Mouse (Mus musculus): ENCODE measurements at regions not wholly inside any gene's neighbourhood (a gene's known extent, or its start where the extent isn't known, plus 50 kb on each side); places are given as distances from the start of the nearest gene placed in this dataset.
A peak's percentile ranks its signal among the peaks of the same experiment; 100 is the strongest.

- H3K27ac ChIP-seq (replicated peaks; ENCODE audit: low read depth, low read length): no peak overlapping the region
- no peak overlapping the region for H3K4me3 ChIP-seq (ENCODE audit: insufficient read depth, low read depth, low read length)
Measured at GRCm38 (mm10) chr1:89273021-89273420, 181.6 kb upstream of the Agap1 start.

GRCm38 (mm10) chr1:89273786-89274362 is 180.7 kb upstream of the Agap1 start:
- no peak overlapping the region for H3K4me3 ChIP-seq (ENCODE audit: insufficient read depth, low read depth, low read length)
- no peak overlapping the region for H3K27ac ChIP-seq (replicated peaks; ENCODE audit: low read depth, low read length)
- peaks cover 2% of the 10 kb centered on the region; the same call in 1 of the 2 replicates for H3K4me1 ChIP-seq (ENCODE audit: control insufficient read depth, insufficient read depth, insufficient read length, low read length)

More at GRCm38 (mm10) chr1:89273021-89273420, 181.6 kb upstream of the Agap1 start:
- H3K4me1 ChIP-seq (ENCODE audit: control insufficient read depth, insufficient read depth, insufficient read length, low read length): peaks cover 2% of the 10 kb centered on the region; the same call in 1 of the 2 replicates

GRCm38 (mm10) chr1:89279382-89279781 is 175.2 kb upstream of the Agap1 start:
- no peaks in the 10 kb centered on the region for H3K4me1 ChIP-seq (ENCODE audit: control insufficient read depth, insufficient read depth, insufficient read length, low read length)
- H3K4me3 ChIP-seq (ENCODE audit: insufficient read depth, low read depth, low read length): no peak overlapping the region
- no peak overlapping the region for H3K27ac ChIP-seq (replicated peaks; ENCODE audit: low read depth, low read length)

- no peak overlapping the region for H3K27ac ChIP-seq (replicated peaks; ENCODE audit: low read depth, low read length)
- H3K4me3 ChIP-seq (ENCODE audit: insufficient read depth, low read depth, low read length): no peak overlapping the region
- no peaks in the 10 kb centered on the region for H3K4me1 ChIP-seq (ENCODE audit: control insufficient read depth, insufficient read depth, insufficient read length, low read length)
Measured at GRCm38 (mm10) chr1:89281107-89281655, 173.4 kb upstream of the Agap1 start.

GRCm38 (mm10) chr1:89285041-89285440 is 169.6 kb upstream of the Agap1 start:
- Histone ChIP-seq H3K4me1 (ENCODE audit: control insufficient read depth, insufficient read depth, insufficient read length, low read length) (no peaks in the 10 kb centered on the region), H3K27ac (replicated peaks; ENCODE audit: low read depth, low read length) (no peak overlapping the region), H3K4me3 (ENCODE audit: insufficient read depth, low read depth, low read length) (no peak overlapping the region)

GRCm38 (mm10) chr1:89287136-89287795 is 167.3 kb upstream of the Agap1 start:
- Histone ChIP-seq H3K4me3 (ENCODE audit: insufficient read depth, low read depth, low read length) (no peak overlapping the region), H3K27ac (replicated peaks; ENCODE audit: low read depth, low read length) (no peak overlapping the region), H3K4me1 (ENCODE audit: control insufficient read depth, insufficient read depth, insufficient read length, low read length) (no peaks in the 10 kb centered on the region)

- H3K4me3 ChIP-seq (ENCODE audit: insufficient read depth, low read depth, low read length): no peak overlapping the region
- H3K4me1 ChIP-seq (ENCODE audit: control insufficient read depth, insufficient read depth, insufficient read length, low read length): no peaks in the 10 kb centered on the region
- H3K27ac ChIP-seq (replicated peaks; ENCODE audit: low read depth, low read length): no peak overlapping the region
Measured at GRCm38 (mm10) chr1:89288001-89288400, 166.6 kb upstream of the Agap1 start.

- Histone ChIP-seq H3K4me3 (ENCODE audit: insufficient read depth, low read depth, low read length) (no peak overlapping the region), H3K27ac (replicated peaks; ENCODE audit: low read depth, low read length) (no peak overlapping the region), H3K4me1 (ENCODE audit: control insufficient read depth, insufficient read depth, insufficient read length, low read length) (no peaks in the 10 kb centered on the region)
Measured at GRCm38 (mm10) chr1:89288921-89289320, 165.7 kb upstream of the Agap1 start.

- Histone ChIP-seq H3K4me3 (ENCODE audit: insufficient read depth, low read depth, low read length) (no peak overlapping the region), H3K27ac (replicated peaks; ENCODE audit: low read depth, low read length) (no peak overlapping the region), H3K4me1 (ENCODE audit: control insufficient read depth, insufficient read depth, insufficient read length, low read length) (no peaks in the 10 kb centered on the region)
Measured at GRCm38 (mm10) chr1:89296691-89297090, 157.9 kb upstream of the Agap1 start.

GRCm38 (mm10) chr1:89297766-89298165 is 156.8 kb upstream of the Agap1 start:
- H3K4me3 ChIP-seq (ENCODE audit: insufficient read depth, low read depth, low read length): no peak overlapping the region
- H3K27ac ChIP-seq (replicated peaks; ENCODE audit: low read depth, low read length): no peak overlapping the region
- no peaks in the 10 kb centered on the region for H3K4me1 ChIP-seq (ENCODE audit: control insufficient read depth, insufficient read depth, insufficient read length, low read length)

- no peak overlapping the region for H3K4me3 ChIP-seq (ENCODE audit: insufficient read depth, low read depth, low read length)
- H3K4me1 ChIP-seq (ENCODE audit: control insufficient read depth, insufficient read depth, insufficient read length, low read length): no peaks in the 10 kb centered on the region
- no peak overlapping the region for H3K27ac ChIP-seq (replicated peaks; ENCODE audit: low read depth, low read length)
Measured at GRCm38 (mm10) chr1:89301151-89301550, 153.5 kb upstream of the Agap1 start.

- Histone ChIP-seq H3K4me3 (ENCODE audit: insufficient read depth, low read depth, low read length) (peak overlapping the region; percentile 28; the same call in 1 of the 2 replicates), H3K4me1 (ENCODE audit: control insufficient read depth, insufficient read depth, insufficient read length, low read length) (no peaks in the 10 kb centered on the region), H3K27ac (replicated peaks; ENCODE audit: low read depth, low read length) (no peak overlapping the region)
Measured at GRCm38 (mm10) chr1:89302368-89302951, 152.1 kb upstream of the Agap1 start.

- Histone ChIP-seq H3K4me1 (ENCODE audit: control insufficient read depth, insufficient read depth, insufficient read length, low read length) (no peaks in the 10 kb centered on the region), H3K27ac (replicated peaks; ENCODE audit: low read depth, low read length) (no peak overlapping the region), H3K4me3 (ENCODE audit: insufficient read depth, low read depth, low read length) (no peak overlapping the region)
Measured at GRCm38 (mm10) chr1:89305171-89305570, 149.4 kb upstream of the Agap1 start.

- Histone ChIP-seq H3K4me1 (ENCODE audit: control insufficient read depth, insufficient read depth, insufficient read length, low read length) (no peaks in the 10 kb centered on the region), H3K4me3 (ENCODE audit: insufficient read depth, low read depth, low read length) (peak overlapping the region; percentile 30; the same call in 1 of the 2 replicates), H3K27ac (replicated peaks; ENCODE audit: low read depth, low read length) (no peak overlapping the region)
Measured at GRCm38 (mm10) chr1:89308788-89309187, 145.8 kb upstream of the Agap1 start.

- no peaks in the 10 kb centered on the region for H3K4me1 ChIP-seq (ENCODE audit: control insufficient read depth, insufficient read depth, insufficient read length, low read length)
- no peak overlapping the region for H3K4me3 ChIP-seq (ENCODE audit: insufficient read depth, low read depth, low read length)
- no peak overlapping the region for H3K27ac ChIP-seq (replicated peaks; ENCODE audit: low read depth, low read length)
Measured at GRCm38 (mm10) chr1:89313064-89313463, 141.5 kb upstream of the Agap1 start.

Data from brown adipose tissue, adult 24 weeks (tissue).